Mouse (Mus musculus): Measurements from ENCODE around the gene Ifi211.
"Not testable (repeated sequence)": the region's sequence is repeated elsewhere in the genome, so short reads cannot be mapped to it uniquely, and the experiment has no call there.

Gene Ifi211

GRCm38 (mm10) chr1:173912548-173913255 is at the start of gene Ifi211:
Ifi211 (minus strand) TSS chr1:173913046.
- in situ Hi-C loops (cut with MboI; ENCODE audit: low sequenced_read_pairs): not testable (repeated sequence)

GRCm38 (mm10) chr1:173961491-173961890 is 48.6 kb upstream of the Ifi211 start:
- in situ Hi-C loops (cut with MboI; ENCODE audit: low sequenced_read_pairs): not testable (repeated sequence)

GRCm38 (mm10) chr1:173959998-173960397 is 47.2 kb upstream of the Ifi211 start:
- in situ Hi-C loops (cut with MboI; ENCODE audit: low sequenced_read_pairs): not testable (repeated sequence)

GRCm38 (mm10) chr1:173955839-173956527 is 43.1 kb upstream of the Ifi211 start:
- in situ Hi-C loops (cut with MboI; ENCODE audit: low sequenced_read_pairs): not testable (repeated sequence)

- in situ Hi-C loops (cut with MboI; ENCODE audit: low sequenced_read_pairs): no loop called here
Measured at GRCm38 (mm10) chr1:173955071-173955796, 42.4 kb upstream of the Ifi211 start.

GRCm38 (mm10) chr1:173953563-173953962 is 40.7 kb upstream of the Ifi211 start:
- in situ Hi-C loops (cut with MboI; ENCODE audit: low sequenced_read_pairs): no loop called here

GRCm38 (mm10) chr1:173949044-173949443 is 36.2 kb upstream of the Ifi211 start:
- in situ Hi-C loops (cut with MboI; ENCODE audit: low sequenced_read_pairs): not testable (repeated sequence)

DNA sequence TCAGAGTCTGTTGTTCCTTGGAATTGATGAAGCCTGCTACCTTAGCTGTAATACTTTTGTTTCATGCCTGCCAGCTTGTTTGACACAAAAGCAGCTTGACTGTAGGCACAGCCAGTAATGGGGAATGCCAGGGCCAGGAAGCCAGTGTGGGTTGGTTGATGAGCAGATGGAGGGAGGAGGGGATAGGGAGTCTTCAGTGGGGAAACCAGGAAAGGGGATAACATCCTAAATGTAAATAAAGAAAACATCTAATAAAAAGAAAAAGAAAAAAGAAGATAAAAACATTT is 29.9 kb upstream of the Ifi211 start:
- in situ Hi-C loops (cut with MboI; ENCODE audit: low sequenced_read_pairs): not testable (repeated sequence)

DNA sequence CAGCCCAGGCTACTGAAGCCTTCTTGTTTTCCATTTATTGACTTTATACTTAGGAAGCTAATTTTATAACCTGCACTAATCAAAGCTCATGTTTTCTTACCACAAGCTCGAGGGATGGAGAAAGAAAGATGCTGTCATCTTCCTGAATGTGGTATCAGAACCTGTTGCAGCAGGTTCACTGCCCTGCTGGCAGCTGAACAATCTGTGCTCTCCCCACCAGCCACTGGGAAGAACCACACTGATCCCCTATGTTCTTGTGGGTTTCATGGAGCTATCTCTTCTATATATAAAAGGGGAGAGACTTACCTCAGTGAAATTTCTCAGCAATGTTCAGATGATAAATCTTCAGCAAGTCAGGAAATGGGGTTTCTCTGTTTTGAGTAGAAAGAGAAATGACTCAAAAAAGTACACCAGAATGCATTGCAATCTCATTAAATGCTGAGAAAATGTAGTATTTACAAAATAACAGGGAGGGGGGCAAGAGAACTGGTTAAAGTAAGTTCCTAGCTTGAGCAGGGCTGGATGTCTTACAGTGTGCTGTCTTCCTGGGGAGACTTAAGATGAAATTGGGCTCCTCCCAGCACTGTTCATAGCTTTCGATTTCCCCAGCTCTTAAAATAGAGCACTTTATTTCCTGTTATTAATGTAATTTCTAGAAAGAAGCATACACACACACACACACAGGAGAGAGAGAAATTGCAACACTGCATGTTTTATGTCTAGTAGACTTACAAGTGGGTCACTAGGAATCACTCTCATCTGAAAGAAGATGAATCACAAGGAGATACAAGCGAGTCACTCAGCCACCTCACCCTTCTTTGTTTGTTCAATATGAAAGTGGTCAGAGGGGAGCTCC is 29.3 kb upstream of the Ifi211 start, which contains the start of the genes Mndal and Ifi203:
Mndal (minus strand) TSS at position 568 of the 856 bp plus-strand sequence.
Ifi203 (minus strand) TSS at position 749 of the 856 bp plus-strand sequence.
- in situ Hi-C loops (cut with MboI; ENCODE audit: low sequenced_read_pairs): not testable (repeated sequence)

GRCm38 (mm10) chr1:173941522-173941921 is 28.7 kb upstream of the Ifi211 start:
- in situ Hi-C loops (cut with MboI; ENCODE audit: low sequenced_read_pairs): not testable (repeated sequence)

DNA sequence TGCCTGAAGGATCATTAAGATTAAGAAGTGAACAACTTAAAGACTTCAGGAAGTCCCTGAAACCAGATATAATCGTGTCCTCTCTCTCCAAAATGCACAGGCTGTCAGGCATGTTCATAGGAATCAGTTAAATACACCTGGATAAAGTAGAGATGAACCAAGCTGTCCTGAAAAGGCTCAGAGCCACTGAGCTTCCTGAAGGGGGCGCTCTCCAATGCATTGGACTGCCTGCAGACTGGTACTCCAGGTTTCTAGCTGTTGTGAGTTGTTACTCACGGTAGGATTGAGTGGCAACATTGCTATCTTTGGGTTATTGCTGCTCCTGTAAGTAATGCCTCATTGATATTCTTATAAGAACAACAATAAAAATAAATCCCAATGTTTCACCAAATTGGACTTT is 6.4 kb upstream of the Ifi211 start:
- in situ Hi-C loops (cut with MboI; ENCODE audit: low sequenced_read_pairs): not testable (repeated sequence)

- in situ Hi-C loops (cut with MboI; ENCODE audit: low sequenced_read_pairs): no loop called here
Measured at GRCm38 (mm10) chr1:173914559-173914958, 1.7 kb upstream of the Ifi211 start.

- in situ Hi-C loops (cut with MboI; ENCODE audit: low sequenced_read_pairs): not testable (repeated sequence)
Measured at GRCm38 (mm10) chr1:173913256-173913791, 478 bp upstream of the Ifi211 start.

GRCm38 (mm10) chr1:173911808-173912464 is 910 bp downstream of the Ifi211 start:
- in situ Hi-C loops (cut with MboI; ENCODE audit: low sequenced_read_pairs): no loop called here

GRCm38 (mm10) chr1:173908390-173908789 is 4.5 kb downstream of the Ifi211 start:
- in situ Hi-C loops (cut with MboI; ENCODE audit: low sequenced_read_pairs): not testable (repeated sequence)

GRCm38 (mm10) chr1:173905885-173906284 is 7.0 kb downstream of the Ifi211 start:
- in situ Hi-C loops (cut with MboI; ENCODE audit: low sequenced_read_pairs): not testable (repeated sequence)

GRCm38 (mm10) chr1:173889741-173890140 is 23.1 kb downstream of the Ifi211 start:
- in situ Hi-C loops (cut with MboI; ENCODE audit: low sequenced_read_pairs): not testable (repeated sequence)

- in situ Hi-C loops (cut with MboI; ENCODE audit: low sequenced_read_pairs): not testable (repeated sequence)
Measured at GRCm38 (mm10) chr1:173887026-173887787, 25.6 kb downstream of the Ifi211 start.

- in situ Hi-C loops (cut with MboI; ENCODE audit: low sequenced_read_pairs): not testable (repeated sequence)
Measured at GRCm38 (mm10) chr1:173880004-173880666, 32.7 kb downstream of the Ifi211 start.
